Mouse (Mus musculus): ENCODE data around the gene Tnp2.

DNA sequence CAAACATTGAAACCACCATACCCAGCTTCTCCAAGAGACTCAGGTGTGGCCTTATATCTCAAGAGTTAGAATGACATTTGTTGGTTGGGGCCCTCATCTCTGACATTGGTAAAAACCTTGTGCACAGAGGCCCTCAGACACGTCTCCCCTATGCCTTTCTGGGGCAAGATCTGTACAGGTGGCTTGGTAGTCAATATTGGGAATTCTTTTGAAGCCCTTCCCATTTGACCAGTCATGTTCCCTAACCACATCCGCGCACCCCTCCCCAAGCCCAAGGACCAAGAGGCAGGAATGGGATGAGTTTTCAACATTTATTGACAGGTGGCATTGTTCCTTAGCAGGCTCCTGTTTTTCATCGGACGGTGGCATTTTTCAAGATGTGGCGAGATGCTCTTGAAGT lies 7.6 kb upstream of the Tnp2 start, which contains the start of gene Prm2:
- TF ChIP-seq GATA1 (IDR thresholded peaks at IDR 0.05; ENCODE audit: low read length) (no peak), TAL1 (IDR thresholded peaks at IDR 0.05; ENCODE audit: low read length) (no peak)

Data from erythroblast, embryonic 14.5 days (primary cell).